Mouse (Mus musculus) kidney, adult 2 months (tissue): ENCODE measurements around the gene Tra2a.

Experiments
- CTCF ChIP-seq: fragments of 200-500 bp; conservative IDR thresholded peaks from 2 replicates; pipeline ENCODE4 v1.5.1; 2011; ENCODE audit warnings: low read depth, mild to moderate bottlenecking, control low read depth, low read length, moderate library complexity, mixed read lengths; ENCODE audit not compliant: insufficient read depth, insufficient read length
- POLR2A ChIP-seq: fragments of 200-500 bp; IDR thresholded peaks from one replicate; pipeline ENCODE4 v1.6.1; 2011; ENCODE audit warnings: low read depth, low read length, control low read depth

DNA sequence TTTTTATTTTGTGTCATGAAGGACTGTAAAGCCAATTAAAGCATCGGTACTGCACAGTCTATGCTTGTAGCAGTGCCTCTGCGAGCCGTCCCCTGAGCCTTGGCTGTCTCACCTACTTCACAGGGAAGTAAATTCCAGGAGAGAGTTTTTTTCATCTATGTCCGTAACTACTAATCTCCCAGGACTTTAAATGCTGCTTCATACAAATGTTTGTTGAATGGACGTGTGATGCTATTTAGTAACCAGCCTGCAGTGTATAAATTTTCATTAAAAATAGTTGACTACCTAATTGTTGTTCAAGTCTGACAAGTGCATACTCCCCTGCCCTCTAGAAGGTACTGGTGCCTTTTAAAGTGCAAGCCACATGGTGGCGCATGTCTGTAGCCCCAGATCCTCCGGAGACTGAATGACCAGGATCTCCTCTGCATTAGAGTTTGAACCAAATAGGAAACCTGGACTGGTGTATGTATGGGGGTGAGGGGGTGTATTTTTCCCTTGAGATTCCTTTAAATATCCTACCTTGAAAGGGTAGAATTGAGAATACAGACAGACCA, 35.6 kb downstream of the Tra2a start:
- TF ChIP-seq CTCF (peak; percentile 71), POLR2A (no peak)
